Mouse (Mus musculus): ENCODE data around the gene Mapk8ip2.

GRCm38 (mm10) chr15:89421938-89422337, 31.8 kb upstream of the Mapk8ip2 start:
- TF ChIP-seq POLR2A (IDR thresholded peaks at IDR 0.05; ENCODE audit: borderline replicate concordance, control insufficient read depth, low read depth, low read length) (no peak), CTCF (IDR thresholded peaks at IDR 0.05; ENCODE audit: control insufficient read depth, insufficient read depth, low read length) (no peak)

All from bone marrow, adult 2 months (tissue).